Comparison of ENCODE assay signal across 23 mouse cellular contexts in genomic region chr3:53245571-53246208, GRCm38 (mm10).
DNase-seq lines count a peak whose midpoint lies in the region; ATAC-seq and TF ChIP-seq lines count a peak whose summit lies in the region.
"Had no signal": no experiment of that assay in that cellular context is flagged by ENCODE, and none has a peak within 500 bp of the region (broad histone marks: within the 10 kb centered on the region; RNA-seq: fewer than 3 reads in every experiment).

No protein-coding gene starts in this region.

- no peaks in the 10 kb centered on the region; the same call in 1 of the 2 replicates for H3K36me3 ChIP-seq in heart, embryonic 10.5 days
- H3K36me3 ChIP-seq in C2C12 (ENCODE audit: control insufficient read depth, insufficient read depth) (no peaks in the 10 kb centered on the region), myocyte (ENCODE audit: control insufficient read depth, insufficient read depth) (no peaks in the 10 kb centered on the region)
- H3K36me3 ChIP-seq in neural tube, embryonic 15.5 days, result no peaks in the 10 kb centered on the region
- H3K36me3 ChIP-seq: embryonic facial prominence, embryonic 10.5 days; forebrain, embryonic 12.5 days; hindbrain, embryonic 12.5 days; limb, embryonic 12.5 days; liver, embryonic 12.5 days had no signal

- peak; percentile 49 for DNase-seq in heart, adult 8-10 months (ENCODE audit: low spot score)
- DNase-seq in heart, embryonic 10.5 days (ENCODE audit: low spot score), result no peak
- peak; percentile 57 for DNase-seq in brain, adult 2 months (ENCODE audit: low read depth, low spot score)
- DNase-seq in cerebellum, postnatal 4 days (ENCODE audit: low spot score in 2 of 2), result no peak
- DNase-seq in left cerebral cortex, postnatal 4 days, result no peak
- DNase-seq: adrenal gland, adult 2 months; cerebellum, adult 8-10 months; kidney, adult 9 months; kidney, postnatal 25 days; lung, adult 2 months; lung, postnatal 4 days; right cerebral cortex, adult 18-20 months; spleen, adult 18-20 months had no signal

- no peak overlapping the region for H3K9ac ChIP-seq in neural tube, embryonic 15.5 days (replicated peaks)
- H3K9ac ChIP-seq: forebrain, embryonic 12.5 days; heart, embryonic 13.5 days; hindbrain, embryonic 12.5 days; limb, embryonic 12.5 days; liver, embryonic 12.5 days had no signal

- no peaks in the 10 kb centered on the region for H3K27me3 ChIP-seq in heart, embryonic 10.5 days (ENCODE audit: insufficient read depth, poor library complexity, severe bottlenecking)
- H3K27me3 ChIP-seq in C2C12 (ENCODE audit: control insufficient read depth, insufficient read depth, insufficient read length) (no peaks in the 10 kb centered on the region), myocyte (ENCODE audit: control insufficient read depth, insufficient read depth, insufficient read length) (no peaks in the 10 kb centered on the region)
- no peaks in the 10 kb centered on the region for H3K27me3 ChIP-seq in neural tube, embryonic 15.5 days (replicated peaks)
- H3K27me3 ChIP-seq: forebrain, embryonic 12.5 days; heart, embryonic 13.5 days; hindbrain, embryonic 12.5 days; liver, embryonic 12.5 days had no signal

- H3K79me3 ChIP-seq in C2C12 (ENCODE audit: low read depth), result no peaks in the 10 kb centered on the region

- H3K4me3 ChIP-seq in heart, embryonic 10.5 days, result no peak overlapping the region
- H3K4me3 ChIP-seq in C2C12 (ENCODE audit: insufficient read depth, poor library complexity, severe bottlenecking), result no peak overlapping the region
- H3K4me3 ChIP-seq in myocyte, result no peak overlapping the region
- no peak overlapping the region for H3K4me3 ChIP-seq in neural tube, embryonic 15.5 days (replicated peaks)
- H3K4me3 ChIP-seq: embryonic facial prominence, embryonic 10.5 days; forebrain, embryonic 12.5 days; heart, embryonic 13.5 days; hindbrain, embryonic 12.5 days; limb, embryonic 12.5 days; liver, embryonic 12.5 days; midbrain, embryonic 10.5 days had no signal

- H3K79me2 ChIP-seq in C2C12 (ENCODE audit: control insufficient read depth, insufficient read depth) (no peaks in the 10 kb centered on the region), myocyte (ENCODE audit: control insufficient read depth, insufficient read depth) (no peaks in the 10 kb centered on the region)

- intact Hi-C loops in left cerebral cortex, postnatal 4 days (cut with DNase I), result no loop called here

- WGBS in heart, embryonic 10.5 days, result 83% methylated on average over 9 of the region's 9 CpGs
- 91% methylated on average over 9 of the region's 9 CpGs for WGBS in neural tube, embryonic 15.5 days

- H3ac ChIP-seq in C2C12 (ENCODE audit: control insufficient read depth, insufficient read length, low read depth) (no peak overlapping the region), myocyte (ENCODE audit: control insufficient read depth, insufficient read length) (no peak overlapping the region)

- TF ChIP-seq POLR2A in myocyte (IDR thresholded peaks at IDR 0.05; ENCODE audit: insufficient read length, low read depth), result no peak

- H3K27ac ChIP-seq in heart, embryonic 10.5 days, result no peak overlapping the region
- no peak overlapping the region for H3K27ac ChIP-seq in neural tube, embryonic 15.5 days (replicated peaks)
- H3K27ac ChIP-seq: embryonic facial prominence, embryonic 10.5 days; forebrain, embryonic 12.5 days; heart, embryonic 13.5 days; hindbrain, embryonic 12.5 days; limb, embryonic 12.5 days; liver, embryonic 12.5 days; midbrain, embryonic 10.5 days had no signal

- ATAC-seq in neural tube, embryonic 15.5 days (ENCODE audit: low FRiP score), result no peak
- ATAC-seq: liver, embryonic 12.5 days had no signal

- H3K4me2 ChIP-seq in myocyte (ENCODE audit: low read depth), result peak overlapping the region; percentile 76
- H3K4me2 ChIP-seq in neural tube, embryonic 15.5 days, result no peak overlapping the region
- H3K4me2 ChIP-seq: forebrain, embryonic 12.5 days; heart, embryonic 13.5 days; hindbrain, embryonic 12.5 days; limb, embryonic 12.5 days; liver, embryonic 12.5 days had no signal

- peaks cover 14% of the 10 kb centered on the region; the same call in 1 of the 2 replicates for H3K4me1 ChIP-seq in heart, embryonic 10.5 days
- peaks cover 4% of the 10 kb centered on the region for H3K4me1 ChIP-seq in neural tube, embryonic 15.5 days
- H3K4me1 ChIP-seq: liver, embryonic 12.5 days had no signal

- peak; percentile 4 for TF ChIP-seq CTCF in C2C12 (IDR thresholded peaks at IDR 0.05; ENCODE audit: control insufficient read depth, insufficient read depth, insufficient read length)

- no peaks in the 10 kb centered on the region for H3K9me3 ChIP-seq in heart, embryonic 10.5 days
- H3K9me3 ChIP-seq in neural tube, embryonic 15.5 days (replicated peaks), result no peaks in the 10 kb centered on the region
- H3K9me3 ChIP-seq: forebrain, embryonic 12.5 days; liver, embryonic 12.5 days had no signal

TF ChIP-seq in C2C12, 6 proteins besides CTCF, POLR2A, EP300 and RAD21:
- TF ChIP-seq MYOD1 (IDR thresholded peaks at IDR 0.05; ENCODE audit: control insufficient read depth, insufficient read length, low read depth) (peak; percentile 53), FOSL1 (IDR thresholded peaks at IDR 0.05; ENCODE audit: insufficient read depth, low read length, poor library complexity, severe bottlenecking) (no peak)

TF ChIP-seq in myocyte, 11 proteins besides CTCF, POLR2A, EP300 and RAD21:
- TF ChIP-seq MYOD1 (IDR thresholded peaks at IDR 0.05; ENCODE audit: control insufficient read depth in 1 of 3, insufficient read length in 2 of 3, low read depth in 2 of 3), result peak in 2 of 3 experiments; percentile 50 to 55
- 0 out of 2 replicates have a peak, but pooled peaks have one; percentile 14 for TF ChIP-seq CEBPB (IDR thresholded peaks at IDR 0.05; ENCODE audit: insufficient read depth, poor library complexity, severe bottlenecking)
- no peak for TF ChIP-seq MYOG (IDR thresholded peaks at IDR 0.05; ENCODE audit: control insufficient read depth in 1 of 3, insufficient read depth in 1 of 3, insufficient read length in 2 of 3, low read depth in 2 of 3)

Comparison
In these comparisons a context has a peak if more than half of its experiments do, and no peak if none do; other contexts are left out.
1. DNase-seq: peak in heart, adult 8-10 months (single experiment) and brain, adult 2 months (single experiment); none in heart, embryonic 10.5 days (single experiment), cerebellum, postnatal 4 days (0 of 2) and left cerebral cortex, postnatal 4 days (single experiment).